Mouse (Mus musculus): ENCODE measurements around the gene Dcaf5. TPM values are rescaled to one million over a fixed set of nuclear protein-coding genes. Genes with fewer than 3 reads are reported as not detected.

Dcaf5 gene
- total RNA-seq, 2 experiments from 2014 or later: 0.19 to 4.3 TPM

- no peak for ATAC-seq (replicated peaks; ENCODE audit: low FRiP score, poor library complexity, severe bottlenecking)
These were observed 21.3 kb downstream of the Dcaf5 start for GRCm38 (mm10) chr12:80415100-80415499.

GRCm38 (mm10) chr12:80410855-80411254 lies 25.5 kb downstream of the Dcaf5 start:
- ATAC-seq (replicated peaks; ENCODE audit: low FRiP score, poor library complexity, severe bottlenecking): no peak

- ATAC-seq (replicated peaks; ENCODE audit: low FRiP score, poor library complexity, severe bottlenecking): peak; percentile 70; the same call in 1 of the 2 replicates
These were observed 28.6 kb downstream of the Dcaf5 start for GRCm38 (mm10) chr12:80407824-80408223.

GRCm38 (mm10) chr12:80406650-80407049 lies 29.8 kb downstream of the Dcaf5 start:
- peak; percentile 46; the same call in 1 of the 2 replicates for ATAC-seq (replicated peaks; ENCODE audit: low FRiP score, poor library complexity, severe bottlenecking)

- no peak for ATAC-seq (replicated peaks; ENCODE audit: low FRiP score, poor library complexity, severe bottlenecking)
These were observed 32.3 kb downstream of the Dcaf5 start for GRCm38 (mm10) chr12:80404139-80404538.

- no peak for ATAC-seq (replicated peaks; ENCODE audit: low FRiP score, poor library complexity, severe bottlenecking)
These were observed 37.3 kb downstream of the Dcaf5 start for GRCm38 (mm10) chr12:80399147-80399546.

- ATAC-seq (replicated peaks; ENCODE audit: low FRiP score, poor library complexity, severe bottlenecking): no peak
These were observed 40.0 kb downstream of the Dcaf5 start for GRCm38 (mm10) chr12:80396397-80396796.

GRCm38 (mm10) chr12:80395270-80395669 lies 41.1 kb downstream of the Dcaf5 start:
- ATAC-seq (replicated peaks; ENCODE audit: low FRiP score, poor library complexity, severe bottlenecking): no peak

- no peak for ATAC-seq (replicated peaks; ENCODE audit: low FRiP score, poor library complexity, severe bottlenecking)
These were observed 42.4 kb downstream of the Dcaf5 start for GRCm38 (mm10) chr12:80394045-80394444.

GRCm38 (mm10) chr12:80389448-80389847 lies 47.0 kb downstream of the Dcaf5 start:
- ATAC-seq (replicated peaks; ENCODE audit: low FRiP score, poor library complexity, severe bottlenecking): no peak

GRCm38 (mm10) chr12:80387326-80387725 lies 49.1 kb downstream of the Dcaf5 start:
- ATAC-seq (replicated peaks; ENCODE audit: low FRiP score, poor library complexity, severe bottlenecking): no peak

- no peak for ATAC-seq (replicated peaks; ENCODE audit: low FRiP score, poor library complexity, severe bottlenecking)
These were observed 51.0 kb downstream of the Dcaf5 start for GRCm38 (mm10) chr12:80385361-80385760.

- ATAC-seq (replicated peaks; ENCODE audit: low FRiP score, poor library complexity, severe bottlenecking): no peak
These were observed 52.9 kb downstream of the Dcaf5 start for GRCm38 (mm10) chr12:80383478-80383877.

- no peak for ATAC-seq (replicated peaks; ENCODE audit: low FRiP score, poor library complexity, severe bottlenecking)
These were observed 53.6 kb downstream of the Dcaf5 start for GRCm38 (mm10) chr12:80382794-80383193.

- no peak for ATAC-seq (replicated peaks; ENCODE audit: low FRiP score, poor library complexity, severe bottlenecking)
These were observed 56.5 kb downstream of the Dcaf5 start for GRCm38 (mm10) chr12:80379831-80380457.

GRCm38 (mm10) chr12:80379393-80379792 lies 57.0 kb downstream of the Dcaf5 start:
- no peak for ATAC-seq (replicated peaks; ENCODE audit: low FRiP score, poor library complexity, severe bottlenecking)

GRCm38 (mm10) chr12:80377604-80378003 lies 58.8 kb downstream of the Dcaf5 start:
- no peak for ATAC-seq (replicated peaks; ENCODE audit: low FRiP score, poor library complexity, severe bottlenecking)

GRCm38 (mm10) chr12:80375721-80376120 lies 60.7 kb downstream of the Dcaf5 start:
- ATAC-seq (replicated peaks; ENCODE audit: low FRiP score, poor library complexity, severe bottlenecking): no peak

- ATAC-seq (replicated peaks; ENCODE audit: low FRiP score, poor library complexity, severe bottlenecking): no peak
These were observed 61.7 kb downstream of the Dcaf5 start for GRCm38 (mm10) chr12:80374736-80375135.

- ATAC-seq (replicated peaks; ENCODE audit: low FRiP score, poor library complexity, severe bottlenecking): no peak
These were observed 63.5 kb downstream of the Dcaf5 start for GRCm38 (mm10) chr12:80372946-80373345.

GRCm38 (mm10) chr12:80367227-80367626 lies 69.2 kb downstream of the Dcaf5 start:
- ATAC-seq (replicated peaks; ENCODE audit: low FRiP score, poor library complexity, severe bottlenecking): no peak

GRCm38 (mm10) chr12:80366004-80366480 lies 70.4 kb downstream of the Dcaf5 start:
- no peak for ATAC-seq (replicated peaks; ENCODE audit: low FRiP score, poor library complexity, severe bottlenecking)

Measured in erythroblast, adult 5-6 weeks (primary cell).